Mouse (Mus musculus) kidney, postnatal 0 days (tissue): ENCODE results near the gene Id3. TPM values are rescaled to one million over a fixed set of nuclear protein-coding genes. Genes with fewer than 3 reads are reported as not detected.
A peak's percentile ranks its signal among the peaks of the same experiment; 100 is the strongest.

Source experiments
- ATAC-seq: fragments of 200-750 bp; cut with Nextera tagmentation; replicated peaks from 2 replicates; pipeline ENCODE4 v1.8.0; 2017; ENCODE audit warnings: low read depth, moderate number of reproducible peaks, moderate TSS enrichment, moderate library complexity; ENCODE audit not compliant: low FRiP score
- DNase-seq: peaks from one replicate; pipeline ENCODE4 v3.0.0-alpha.2; 2016; ENCODE audit warnings: low spot score
- H3K27ac ChIP-seq: fragments of 300-500 bp; sonication (generic); 2 replicates; pipeline ENCODE4 v1.5.1; 2014; ENCODE audit warnings: mild to moderate bottlenecking
- H3K27me3 ChIP-seq: fragments of 300-500 bp; sonication (generic); 2 replicates; pipeline ENCODE4 v1.6.1; 2014; ENCODE audit warnings: low read length, mixed read lengths; ENCODE audit not compliant: insufficient read depth
- H3K36me3 ChIP-seq: fragments of 300-500 bp; sonication (generic); 2 replicates; pipeline ENCODE4 v1.6.1; 2014; ENCODE audit warnings: low read length, mixed read lengths; ENCODE audit not compliant: insufficient read depth
- H3K4me1 ChIP-seq: fragments of 300-500 bp; sonication (generic); replicated peaks from 2 replicates; pipeline ENCODE4 v1.6.1; 2014; ENCODE audit warnings: antibody characterized with exemption, low read length, mixed read lengths; ENCODE audit not compliant: insufficient read depth
- H3K4me2 ChIP-seq: fragments of 300-500 bp; sonication (generic); 2 replicates; pipeline ENCODE4 v1.6.1; 2014; ENCODE audit warnings: mild to moderate bottlenecking, low read length, moderate library complexity, mixed read lengths
- H3K4me3 ChIP-seq: fragments of 300-500 bp; sonication (generic); replicated peaks from 2 replicates; pipeline ENCODE4 v1.5.1; 2014; ENCODE audit warnings: low read depth, low read length
- H3K9ac ChIP-seq: fragments of 300-500 bp; sonication (generic); 2 replicates; pipeline ENCODE4 v1.6.1; 2014; ENCODE audit warnings: low read depth, low read length
- H3K9me3 ChIP-seq: fragments of 300-500 bp; sonication (generic); replicated peaks from 2 replicates; pipeline ENCODE4 v1.6.1; 2016; ENCODE audit warnings: low read length, inconsistent platforms, mixed read lengths
- CTCF ChIP-seq: IDR thresholded peaks from 2 replicates; pipeline ENCODE4 v1.5.1; 2016; ENCODE audit warnings: antibody characterized with exemption, low read depth, mild to moderate bottlenecking, moderate library complexity
- WGBS: fragments of 180-500 bp; shearing (Covaris S2); extraction: QIAGEN DNeasy Blood & Tissue Kit; methylation state at CpG from one replicate; pipeline ENCODE4 v1.1.7; 2014; 5-methylcytosine and 5-hydroxymethylcytosine counted together
- polyA plus RNA-seq: library from polyadenylated mRNA; unstranded; fragments of >200 nt; fragmentation: Nextera tagmentation; extraction: Ambion mirVana; gene quantifications from 2 replicates; pipeline ENCODE4 v1.2.1, GENCODE M21; 2015

Gene Id3
- polyA plus RNA-seq, 1 experiment from 2014 or later, result 829 TPM

- Histone ChIP-seq H3K4me1 (no peaks in the 10 kb centered on the region; the same call in 1 of the 2 replicates), H3K9me3 (no peaks in the 10 kb centered on the region), H3K4me2 (no peak overlapping the region), H3K36me3 (no peaks in the 10 kb centered on the region), H3K4me3 (no peak overlapping the region), H3K27ac (peak overlapping the region; percentile 72), H3K9ac (no peak overlapping the region), H3K27me3 (no peaks in the 10 kb centered on the region)
- peak; percentile 60 for DNase-seq
- WGBS, result 59% methylated on average over 8 of the region's 8 CpGs
- no peak for TF ChIP-seq CTCF
- no peak for ATAC-seq
Observed at GRCm38 (mm10) chr4:136123111-136123791, 20.0 kb upstream of the Id3 start.

- no peak for TF ChIP-seq CTCF
- no peak overlapping the region for H3K4me3 ChIP-seq
- no peaks in the 10 kb centered on the region for H3K27me3 ChIP-seq
- no peak for ATAC-seq
- 81% methylated on average over 3 of the region's 3 CpGs for WGBS
- DNase-seq, result no peak
- no peaks in the 10 kb centered on the region for H3K36me3 ChIP-seq
- no peak overlapping the region for H3K9ac ChIP-seq
- no peaks in the 10 kb centered on the region; the same call in 1 of the 2 replicates for H3K4me1 ChIP-seq
- no peaks in the 10 kb centered on the region for H3K9me3 ChIP-seq
- no peak overlapping the region for H3K4me2 ChIP-seq
- H3K27ac ChIP-seq, result peak overlapping the region; percentile 72
Observed at GRCm38 (mm10) chr4:136123792-136124161, 19.5 kb upstream of the Id3 start.

DNA sequence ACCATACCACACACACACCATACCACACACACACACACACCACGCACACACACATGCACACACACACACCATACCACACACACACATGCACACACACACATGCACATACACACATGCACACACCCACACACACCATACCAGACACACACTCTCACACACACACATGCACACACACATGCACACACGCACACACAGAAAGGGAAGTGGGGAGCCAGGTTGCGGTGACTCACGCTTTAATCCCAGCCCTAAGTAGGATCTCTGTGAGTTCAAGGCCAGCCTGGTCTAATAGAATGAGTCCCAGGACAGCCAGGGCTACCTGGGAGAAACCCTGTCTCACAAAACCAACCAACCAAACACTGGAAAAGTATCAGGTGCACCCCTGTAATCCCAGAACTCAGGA lies 18.7 kb upstream of the Id3 start:
- Histone ChIP-seq H3K27me3 (no peaks in the 10 kb centered on the region), H3K9me3 (no peaks in the 10 kb centered on the region), H3K4me2 (no peak overlapping the region), H3K4me3 (no peak overlapping the region), H3K36me3 (no peaks in the 10 kb centered on the region), H3K27ac (no peak overlapping the region), H3K4me1 (no peaks in the 10 kb centered on the region; the same call in 1 of the 2 replicates), H3K9ac (no peak overlapping the region)
- DNase-seq, result no peak
- no peak for TF ChIP-seq CTCF
- WGBS, result 93% methylated on average over 4 of the region's 4 CpGs
- ATAC-seq, result no peak

DNA sequence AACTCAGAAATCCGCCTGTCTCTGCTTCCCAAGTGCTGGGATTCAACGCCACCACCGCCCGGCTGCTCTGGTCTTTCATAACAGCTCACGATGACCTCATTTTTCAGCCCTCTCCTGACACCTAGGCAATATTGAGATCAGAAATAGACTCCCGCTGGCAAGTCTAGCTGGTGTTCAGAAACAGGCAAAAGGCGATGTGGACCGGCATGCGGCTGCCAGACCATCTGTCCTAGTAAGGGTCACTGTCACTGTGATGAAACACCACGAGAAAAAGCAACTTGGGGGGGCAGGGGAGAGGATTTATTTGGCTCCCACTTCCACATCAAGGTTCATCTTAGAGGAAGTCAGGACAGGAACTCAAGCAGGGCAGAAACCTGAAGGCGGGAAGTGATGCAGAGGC lies 17.8 kb upstream of the Id3 start:
- WGBS, result 86% methylated on average over 11 of the region's 11 CpGs
- no peak for ATAC-seq
- TF ChIP-seq CTCF, result no peak

DNA sequence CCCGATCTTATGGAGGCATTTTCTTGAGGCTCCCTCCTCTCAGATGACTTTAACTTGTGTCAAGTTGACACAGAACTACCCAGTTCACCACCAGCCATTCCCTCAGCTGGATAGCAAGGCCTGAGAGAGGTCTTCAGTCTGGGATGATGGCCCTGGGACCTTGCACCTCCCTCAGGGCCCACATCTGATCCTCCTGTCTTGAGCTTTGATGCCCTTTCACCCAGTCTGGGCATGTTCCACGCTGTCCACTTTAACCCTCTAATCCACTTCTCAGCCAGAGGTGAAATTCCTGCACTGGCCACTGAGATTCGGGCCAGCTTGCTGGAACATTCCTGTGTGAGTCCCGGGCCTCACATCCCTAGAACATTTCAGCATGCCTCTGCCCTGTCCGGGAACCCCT lies 17.3 kb upstream of the Id3 start:
- H3K27me3 ChIP-seq, result no peaks in the 10 kb centered on the region

More for the DNA sequence above, 17.8 kb upstream of the Id3 start:
- Histone ChIP-seq H3K4me2 (no peak overlapping the region), H3K4me3 (no peak overlapping the region), H3K4me1 (no peaks in the 10 kb centered on the region; the same call in 1 of the 2 replicates), H3K9me3 (no peaks in the 10 kb centered on the region), H3K36me3 (no peaks in the 10 kb centered on the region), H3K27me3 (no peaks in the 10 kb centered on the region), H3K9ac (no peak overlapping the region), H3K27ac (no peak overlapping the region; the same call in 1 of the 2 replicates)
- no peak for DNase-seq

GRCm38 (mm10) chr4:136127670-136128069 lies 15.6 kb upstream of the Id3 start:
- no peak overlapping the region for H3K4me2 ChIP-seq

More for the DNA sequence above, 17.3 kb upstream of the Id3 start:
- 62% methylated on average over 5 of the region's 5 CpGs for WGBS
- no peak overlapping the region for H3K9ac ChIP-seq
- DNase-seq (peak; percentile 35), ATAC-seq (no peak)
- no peak overlapping the region for H3K4me3 ChIP-seq
- H3K4me2 ChIP-seq, result no peak overlapping the region
- TF ChIP-seq CTCF, result no peak
- no peaks in the 10 kb centered on the region; the same call in 1 of the 2 replicates for H3K4me1 ChIP-seq
- no peaks in the 10 kb centered on the region for H3K36me3 ChIP-seq
- H3K27ac ChIP-seq, result peak overlapping the region; percentile 15; the same call in 1 of the 2 replicates
- no peaks in the 10 kb centered on the region for H3K9me3 ChIP-seq

GRCm38 (mm10) chr4:136129842-136130241 lies 13.5 kb upstream of the Id3 start:
- Histone ChIP-seq H3K4me2 (no peak overlapping the region), H3K9ac (no peak overlapping the region), H3K27me3 (no peaks in the 10 kb centered on the region), H3K4me1 (peaks cover 13% of the 10 kb centered on the region), H3K4me3 (no peak overlapping the region), H3K27ac (no peak overlapping the region), H3K9me3 (no peaks in the 10 kb centered on the region), H3K36me3 (no peaks in the 10 kb centered on the region)
- no peak for DNase-seq
- ATAC-seq, result no peak
- WGBS, result 90% methylated on average over 1 of the region's 1 CpGs
- peak; percentile 31; the same call in 1 of the 2 replicates for TF ChIP-seq CTCF

More at GRCm38 (mm10) chr4:136127670-136128069, 15.6 kb upstream of the Id3 start:
- DNase-seq (no peak), ATAC-seq (no peak)
- no peak for TF ChIP-seq CTCF
- no peak overlapping the region for H3K9ac ChIP-seq
- H3K4me3 ChIP-seq, result no peak overlapping the region
- H3K9me3 ChIP-seq, result no peaks in the 10 kb centered on the region
- no peaks in the 10 kb centered on the region for H3K27me3 ChIP-seq
- no peaks in the 10 kb centered on the region for H3K36me3 ChIP-seq
- WGBS, result 54% methylated on average over 13 of the region's 13 CpGs
- H3K4me1 ChIP-seq, result no peaks in the 10 kb centered on the region; the same call in 1 of the 2 replicates
- no peak overlapping the region for H3K27ac ChIP-seq
